Mouse (Mus musculus) hindbrain, postnatal 0 days (tissue): ENCODE data around the gene Galntl6. TPM values are rescaled to one million over a fixed set of nuclear protein-coding genes. Genes with fewer than 3 reads are reported as not detected.

Source experiments
- ATAC-seq: fragments of 200-750 bp; cut with Nextera tagmentation; 2 replicates; pipeline ENCODE4 v1.8.0; 2017; ENCODE audit warnings: mild to moderate bottlenecking, moderate TSS enrichment, moderate library complexity
- DNase-seq: peaks from one replicate; pipeline ENCODE4 v3.0.0-alpha.2; 2015; ENCODE audit warnings: low spot score
- H3K27ac ChIP-seq: fragments of 300-500 bp; sonication (generic); 2 replicates; pipeline ENCODE4 v1.5.1; 2014; ENCODE audit warnings: mild to moderate bottlenecking
- H3K27me3 ChIP-seq: fragments of 300-500 bp; sonication (generic); 2 replicates; pipeline ENCODE4 v1.6.1; 2014; ENCODE audit warnings: low read length, mixed read lengths; ENCODE audit not compliant: insufficient read depth
- H3K36me3 ChIP-seq: fragments of 300-500 bp; sonication (generic); 2 replicates; pipeline ENCODE4 v1.6.1; 2014; ENCODE audit warnings: low read length, mixed read lengths; ENCODE audit not compliant: insufficient read depth
- H3K4me1 ChIP-seq: fragments of 300-500 bp; sonication (generic); 2 replicates; pipeline ENCODE4 v1.6.1; 2014; ENCODE audit warnings: antibody characterized with exemption, low read length, mixed read lengths; ENCODE audit not compliant: insufficient read depth
- H3K4me2 ChIP-seq: fragments of 300-500 bp; sonication (generic); 2 replicates; pipeline ENCODE4 v1.6.1; 2014; ENCODE audit warnings: low read depth, mild to moderate bottlenecking, low read length, moderate library complexity, mixed read lengths
- H3K4me3 ChIP-seq: fragments of 300-500 bp; sonication (generic); 2 replicates; pipeline ENCODE4 v1.5.1; 2014; ENCODE audit warnings: low read length
- H3K9ac ChIP-seq: fragments of 300-500 bp; sonication (generic); replicated peaks from 2 replicates; pipeline ENCODE4 v1.6.1; 2014; ENCODE audit warnings: mild to moderate bottlenecking, low read length, moderate library complexity, mixed read lengths
- H3K9me3 ChIP-seq: fragments of 300-500 bp; sonication (generic); 2 replicates; pipeline ENCODE4 v1.6.1; 2016; ENCODE audit warnings: low read length, mixed read lengths
- CTCF ChIP-seq: IDR thresholded peaks from 2 replicates; pipeline ENCODE4 v1.5.1; 2016; ENCODE audit warnings: antibody characterized with exemption, control low read depth, low read depth
- WGBS: fragments of 180-500 bp; shearing (Covaris S2); extraction: QIAGEN DNeasy Blood & Tissue Kit; methylation state at CpG from one replicate; pipeline ENCODE4 v1.1.7; 2014; 5-methylcytosine and 5-hydroxymethylcytosine counted together
- polyA plus RNA-seq: library from polyadenylated mRNA; unstranded; fragments of >200 nt; fragmentation: Nextera tagmentation; extraction: Ambion mirVana; gene quantifications from 2 replicates; pipeline ENCODE4 v1.2.1, GENCODE M21; 2015
- total RNA-seq: library from RNA; depleted of rRNA; stranded (reverse); fragments of >200 nt; gene quantifications from 2 replicates; pipeline ENCODE4 v1.2.3, GENCODE M21; 2014

Gene Galntl6
- total and polyA plus RNA-seq, 2 experiments from 2014 or later, result 16.5 to 26.5 TPM

DNA sequence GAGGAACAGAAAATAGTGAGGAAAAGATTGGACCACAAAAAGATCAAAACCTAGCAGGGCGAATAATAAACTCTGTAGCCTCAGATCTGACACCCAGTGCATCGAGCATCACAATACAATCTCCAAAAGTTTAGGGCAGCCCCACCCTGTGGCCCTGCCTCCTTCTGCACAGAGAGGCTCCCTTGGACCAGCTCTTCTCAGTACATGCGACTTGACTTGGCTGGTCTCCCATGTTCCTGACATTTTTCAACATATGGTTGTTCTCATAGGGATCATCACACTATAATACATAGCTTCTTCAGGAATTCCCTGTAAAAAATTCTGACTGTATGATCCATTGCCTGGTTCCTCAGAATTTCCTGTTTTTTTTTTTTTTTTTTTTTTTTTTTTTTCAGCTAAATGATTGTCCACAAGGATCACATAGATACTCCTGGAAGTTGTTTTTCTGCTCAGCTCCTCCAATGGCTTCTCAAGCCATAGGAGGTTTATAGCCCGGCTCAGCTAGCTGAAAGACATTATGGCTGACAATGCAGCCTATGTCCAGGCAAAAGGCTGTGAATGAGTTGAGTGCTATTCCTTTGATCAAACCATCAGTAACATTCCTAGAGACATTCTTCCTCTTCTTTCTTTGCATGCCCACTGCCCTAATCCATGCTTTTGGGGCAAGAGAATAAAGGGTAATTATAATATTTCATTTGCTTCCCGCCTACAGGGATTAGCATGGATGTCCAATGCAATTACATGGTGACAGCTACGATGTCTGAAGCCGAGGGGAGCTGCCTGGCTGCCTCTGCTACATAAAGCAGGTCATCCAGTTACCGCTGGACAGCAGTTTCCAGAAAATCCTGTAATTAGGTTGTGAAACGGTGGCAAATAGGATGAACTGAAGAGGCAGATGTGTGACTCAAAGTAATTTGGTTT, 993.5 kb downstream of the Galntl6 start:
- Histone ChIP-seq H3K27me3 (no peaks in the 10 kb centered on the region), H3K36me3 (no peaks in the 10 kb centered on the region), H3K4me3 (no peak overlapping the region), H3K9me3 (no peaks in the 10 kb centered on the region), H3K27ac (0 out of 2 replicates have a peak overlapping the region, but pooled peaks have one; percentile 20), H3K4me2 (no peak overlapping the region), H3K9ac (no peak overlapping the region), H3K4me1 (no peaks in the 10 kb centered on the region)
- no peak for TF ChIP-seq CTCF
- ATAC-seq (peak; percentile 49; the same call in 1 of the 2 replicates), DNase-seq (no peak)
- 45% methylated on average over 9 of the region's 9 CpGs for WGBS

GRCm38 (mm10) chr8:57893360-57893759, 1019.1 kb downstream of the Galntl6 start:
- Histone ChIP-seq H3K4me1 (no peaks in the 10 kb centered on the region), H3K9me3 (no peaks in the 10 kb centered on the region), H3K9ac (no peak overlapping the region), H3K36me3 (no peaks in the 10 kb centered on the region), H3K27ac (no peak overlapping the region), H3K4me2 (no peak overlapping the region), H3K4me3 (no peak overlapping the region), H3K27me3 (no peaks in the 10 kb centered on the region)
- 89% methylated on average over 5 of the region's 5 CpGs for WGBS
- TF ChIP-seq CTCF, result no peak
- DNase-seq (no peak), ATAC-seq (no peak)

DNA sequence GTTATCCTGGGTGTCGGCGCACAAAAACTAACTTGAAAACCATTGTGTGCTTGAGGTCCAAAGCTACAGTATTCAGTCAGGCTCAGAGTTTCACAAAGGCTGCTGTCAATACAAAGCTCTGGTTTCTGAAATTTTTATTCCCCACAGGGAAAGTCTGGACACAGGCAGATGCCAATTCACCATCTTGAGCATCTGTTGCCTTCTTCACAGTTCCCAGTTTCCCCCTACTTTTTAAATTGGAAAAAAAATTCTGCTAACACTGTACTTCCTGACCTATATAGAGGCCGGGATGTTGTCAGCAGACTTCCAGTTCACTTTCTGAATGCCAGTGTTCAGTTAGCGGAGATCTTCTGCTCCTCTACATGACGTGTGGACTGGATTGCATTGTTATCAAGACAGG, 1020.3 kb downstream of the Galntl6 start:
- no peak for ATAC-seq

GRCm38 (mm10) chr8:57890159-57890558, 1022.3 kb downstream of the Galntl6 start:
- DNase-seq (no peak), ATAC-seq (no peak)
- H3K4me2 ChIP-seq, result no peak overlapping the region
- TF ChIP-seq CTCF, result no peak
- 77% methylated on average over 4 of the region's 4 CpGs for WGBS
- no peak overlapping the region for H3K4me3 ChIP-seq
- no peaks in the 10 kb centered on the region for H3K36me3 ChIP-seq
- no peak overlapping the region for H3K27ac ChIP-seq
- no peak overlapping the region for H3K9ac ChIP-seq
- no peaks in the 10 kb centered on the region for H3K9me3 ChIP-seq
- no peaks in the 10 kb centered on the region for H3K4me1 ChIP-seq
- no peaks in the 10 kb centered on the region for H3K27me3 ChIP-seq

More for the DNA sequence above, 1020.3 kb downstream of the Galntl6 start:
- Histone ChIP-seq H3K27me3 (no peaks in the 10 kb centered on the region), H3K27ac (no peak overlapping the region), H3K4me1 (no peaks in the 10 kb centered on the region), H3K9me3 (no peaks in the 10 kb centered on the region), H3K36me3 (no peaks in the 10 kb centered on the region), H3K9ac (no peak overlapping the region), H3K4me2 (no peak overlapping the region), H3K4me3 (no peak overlapping the region)
- TF ChIP-seq CTCF, result no peak
- 72% methylated on average over 5 of the region's 5 CpGs for WGBS
- no peak for DNase-seq

DNA sequence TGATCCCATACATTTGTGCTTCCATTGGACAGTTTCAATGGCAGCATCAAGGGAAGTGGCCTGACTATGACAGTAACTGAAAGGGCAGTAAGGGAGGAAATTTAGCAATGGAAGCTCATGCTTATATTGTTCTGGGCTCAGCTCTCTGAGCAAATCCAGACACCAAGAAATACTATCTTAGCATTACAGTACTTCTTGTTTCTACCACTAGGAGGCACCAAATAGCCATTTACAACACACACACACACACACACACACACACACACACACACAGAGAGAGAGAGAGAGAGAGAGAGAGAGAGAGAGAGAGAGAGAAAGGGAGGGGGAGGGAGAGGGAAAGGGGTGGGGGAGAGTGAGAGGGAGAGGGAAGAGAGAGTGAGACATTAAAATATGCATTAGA, 1023.6 kb downstream of the Galntl6 start:
- Histone ChIP-seq H3K4me3 (no peak overlapping the region), H3K4me2 (no peak overlapping the region), H3K9ac (no peak overlapping the region), H3K27ac (no peak overlapping the region), H3K4me1 (no peaks in the 10 kb centered on the region), H3K36me3 (no peaks in the 10 kb centered on the region), H3K27me3 (no peaks in the 10 kb centered on the region), H3K9me3 (no peaks in the 10 kb centered on the region)
- no peak for DNase-seq
- TF ChIP-seq CTCF, result peak; percentile 10
- ATAC-seq, result no peak

GRCm38 (mm10) chr8:57879452-57879851, 1033.0 kb downstream of the Galntl6 start:
- WGBS, result 39% methylated on average over 11 of the region's 11 CpGs
- DNase-seq (peak; percentile 22), ATAC-seq (peak; percentile 53; the same call in 1 of the 2 replicates)

DNA sequence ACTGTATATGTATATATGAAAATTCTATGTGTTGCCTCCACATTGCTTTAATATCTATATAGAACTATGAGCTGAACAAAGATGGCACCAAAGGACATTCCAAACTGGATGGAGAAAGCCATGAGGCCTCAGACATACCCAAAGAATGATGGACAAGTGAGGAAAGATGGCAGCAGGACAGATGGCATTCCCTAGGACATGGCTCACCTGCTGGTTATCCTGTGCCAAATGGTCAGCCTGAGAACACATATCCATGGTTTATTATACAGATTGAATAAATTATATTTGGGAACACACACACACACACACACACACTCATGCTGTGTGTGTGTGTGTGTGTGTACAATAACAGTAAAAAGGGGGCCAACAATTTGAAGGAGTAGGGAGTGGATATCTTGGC, 1063.4 kb downstream of the Galntl6 start:
- H3K27me3 ChIP-seq, result no peaks in the 10 kb centered on the region
- no peak for TF ChIP-seq CTCF
- H3K9me3 ChIP-seq, result no peaks in the 10 kb centered on the region
- no peaks in the 10 kb centered on the region for H3K36me3 ChIP-seq
- DNase-seq (no peak), ATAC-seq (no peak)
- no peaks in the 10 kb centered on the region for H3K4me1 ChIP-seq
- no peak overlapping the region for H3K27ac ChIP-seq
- no peak overlapping the region for H3K4me3 ChIP-seq
- no peak overlapping the region for H3K9ac ChIP-seq
- H3K4me2 ChIP-seq, result no peak overlapping the region

More at GRCm38 (mm10) chr8:57879452-57879851, 1033.0 kb downstream of the Galntl6 start:
- Histone ChIP-seq H3K9ac (no peak overlapping the region), H3K4me3 (no peak overlapping the region), H3K27me3 (no peaks in the 10 kb centered on the region), H3K4me2 (no peak overlapping the region), H3K4me1 (no peaks in the 10 kb centered on the region), H3K36me3 (no peaks in the 10 kb centered on the region), H3K9me3 (no peaks in the 10 kb centered on the region), H3K27ac (no peak overlapping the region)
- no peak for TF ChIP-seq CTCF
